Mouse (Mus musculus) heart, adult 2 months (tissue): ENCODE data around the gene Tex261. TPM values are rescaled to one million over a fixed set of nuclear protein-coding genes. Genes with fewer than 3 reads are reported as not detected.

Experiments used
- DNase-seq, 2 experiments: peaks; one replicate each; pipeline ENCODE4 v3.0.0; 2021
- H3K27ac ChIP-seq: fragments of 200-600 bp; 2 replicates; pipeline ENCODE4 v1.8.1; 2022
- H3K27me3 ChIP-seq: fragments of 200-500 bp; 2 replicates; pipeline ENCODE4 v1.6.1; 2012; ENCODE audit warnings: mild to moderate bottlenecking, low read length, inconsistent platforms, mixed read lengths; ENCODE audit not compliant: control insufficient read depth, insufficient read depth
- H3K36me3 ChIP-seq: fragments of 200-500 bp; 2 replicates; pipeline ENCODE4 v1.6.1; 2012; ENCODE audit warnings: low read length, inconsistent platforms; ENCODE audit not compliant: control insufficient read depth, insufficient read depth
- H3K4me1 ChIP-seq: fragments of 200-500 bp; 2 replicates; pipeline ENCODE4 v1.6.1; 2011; ENCODE audit warnings: low read length; ENCODE audit not compliant: control insufficient read depth, insufficient read depth
- H3K4me3 ChIP-seq: fragments of 200-600 bp; 2 replicates; pipeline ENCODE4 v1.8.1; 2022
- H3K79me2 ChIP-seq: fragments of 200-500 bp; replicated peaks from 2 replicates; pipeline ENCODE4 v1.6.1; 2012; ENCODE audit warnings: mild to moderate bottlenecking, inconsistent platforms, low read length, moderate library complexity, mixed read lengths; ENCODE audit not compliant: control insufficient read depth, insufficient read depth
- H3K9ac ChIP-seq: fragments of 200-500 bp; 2 replicates; pipeline ENCODE4 v1.6.1; 2012; ENCODE audit warnings: low read depth, mild to moderate bottlenecking, control low read depth, inconsistent platforms, low read length, mixed read lengths
- CTCF ChIP-seq: fragments of 200-600 bp; IDR thresholded peaks from 2 replicates; pipeline ENCODE4 v1.8.1; 2022; ENCODE audit warnings: antibody characterized with exemption, mild to moderate bottlenecking, moderate library complexity
- EP300 ChIP-seq: fragments of 200-500 bp; IDR thresholded peaks from 2 replicates; pipeline ENCODE4 v1.6.1; 2011; ENCODE audit warnings: low read depth, low read length, control low read depth; ENCODE audit not compliant: insufficient read depth
- POLR2A ChIP-seq: fragments of 200-500 bp; IDR thresholded peaks from 2 replicates; pipeline ENCODE4 v1.6.1; 2011; ENCODE audit warnings: mild to moderate bottlenecking, low read depth, low read length, control low read depth; ENCODE audit not compliant: insufficient read depth
- WGBS: fragments of 180-500 bp; shearing (Covaris S2); methylation state at CpG from one replicate; pipeline ENCODE4 v1.1.7; 2018; 5-methylcytosine and 5-hydroxymethylcytosine counted together
- intact Hi-C: fragments of 180-260 bp; cut with DNase I; formaldehyde crosslinking; loops from one replicate; pipeline ENCODE4 v1.15.1; 2025
- polyA plus RNA-seq: library from polyadenylated mRNA; depleted of rRNA; stranded (reverse); fragments of >200 nt; gene quantifications from 2 replicates; pipeline ENCODE4 v1.2.3, GENCODE M21; 2012
- total RNA-seq, 2 experiments: library from RNA; stranded (reverse); gene quantifications; 2 replicates each; pipeline ENCODE4 v1.2.3; 2021

Gene Tex261
- total and polyA plus RNA-seq, 3 experiments = 90.6 to 126 (median 102) TPM

GRCm38 (mm10) chr6:83768485-83768884 lies 7.1 kb downstream of the Tex261 start:
- peak in 1 of 2 experiments; percentile 39 for DNase-seq
- Histone ChIP-seq H3K27me3 (no peaks in the 10 kb centered on the region), H3K79me2 (no peaks in the 10 kb centered on the region), H3K4me3 (no peak overlapping the region), H3K27ac (no peak overlapping the region), H3K4me1 (peaks cover 1% of the 10 kb centered on the region; the same call in 1 of the 2 replicates), H3K36me3 (no peaks in the 10 kb centered on the region), H3K9ac (no peak overlapping the region)
- 25% methylated on average over 5 of the region's 5 CpGs for WGBS
- intact Hi-C loops = no loop called here
- TF ChIP-seq EP300 = no peak
- no peak for TF ChIP-seq POLR2A
- no peak for TF ChIP-seq CTCF

DNA sequence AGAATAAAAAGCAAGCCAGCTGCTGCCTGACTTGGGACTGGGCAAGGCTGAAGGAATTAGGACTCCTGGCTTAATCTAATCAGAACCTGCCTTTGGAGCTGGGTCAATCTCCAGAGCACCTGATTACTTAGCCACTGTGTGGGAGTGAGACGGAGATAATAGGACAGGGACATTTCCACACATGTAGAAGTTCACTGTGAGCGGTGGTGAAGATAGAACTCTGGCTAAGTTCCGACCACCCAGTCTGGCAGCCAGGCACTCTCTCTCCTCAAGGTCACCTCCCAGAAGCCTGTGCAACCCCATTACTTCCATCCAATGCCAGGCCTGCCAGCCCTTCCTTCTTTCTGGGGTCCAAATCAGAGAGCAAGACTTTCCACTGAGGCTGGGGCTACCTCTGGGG lies 8.6 kb downstream of the Tex261 start:
- Histone ChIP-seq H3K79me2 (no peaks in the 10 kb centered on the region), H3K4me3 (no peak overlapping the region), H3K27ac (no peak overlapping the region), H3K36me3 (no peaks in the 10 kb centered on the region), H3K27me3 (no peaks in the 10 kb centered on the region), H3K9ac (no peak overlapping the region), H3K4me1 (peaks cover 3% of the 10 kb centered on the region; the same call in 1 of the 2 replicates)
- 41% methylated on average over 3 of the region's 3 CpGs for WGBS
- TF ChIP-seq CTCF = no peak
- 0 out of 2 replicates have a peak, but pooled peaks have one; percentile 13 for TF ChIP-seq EP300
- DNase-seq = peak in 1 of 2 experiments; percentile 40
- intact Hi-C loops = no loop called here

DNA sequence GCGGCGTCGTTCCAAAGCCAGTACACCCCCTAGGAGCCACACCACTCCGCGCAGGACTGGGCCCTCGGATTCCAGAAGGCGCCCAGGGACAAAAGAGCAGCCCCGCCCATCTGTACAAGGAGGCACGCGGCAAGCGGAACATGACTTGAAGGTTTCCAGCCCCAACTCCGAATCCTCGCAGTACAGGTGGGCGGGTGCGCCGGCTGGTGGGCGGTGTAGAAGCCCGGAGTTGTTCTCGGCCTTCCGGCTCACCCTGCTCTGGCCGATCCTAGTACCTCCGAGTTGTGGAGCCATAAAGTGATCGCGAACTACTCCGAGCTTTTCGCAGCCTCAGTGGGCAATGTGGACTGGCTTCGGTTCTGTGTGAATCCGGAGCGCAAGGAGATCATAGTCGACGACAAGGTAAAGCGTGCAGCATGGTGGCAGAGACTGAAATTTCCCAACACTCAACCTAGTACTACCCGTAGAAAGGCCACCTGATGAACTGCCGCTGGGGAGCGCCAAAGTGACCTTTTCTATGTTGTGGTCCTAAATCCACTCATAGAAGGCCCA lies 12.7 kb downstream of the Tex261 start:
- Histone ChIP-seq H3K79me2 (no peaks in the 10 kb centered on the region), H3K4me1 (peaks cover 1% of the 10 kb centered on the region; the same call in 1 of the 2 replicates), H3K27ac (no peak overlapping the region), H3K27me3 (no peaks in the 10 kb centered on the region), H3K4me3 (peak overlapping the region; percentile 33), H3K9ac (peak overlapping the region; percentile 4), H3K36me3 (no peaks in the 10 kb centered on the region)
- TF ChIP-seq POLR2A = no peak
- peak; percentile 21; the same call in 1 of the 2 replicates for TF ChIP-seq CTCF
- peak; percentile 31 to 36 for DNase-seq
- 6% methylated on average over 35 of the region's 35 CpGs for WGBS
- intact Hi-C loops = no loop called here

DNA sequence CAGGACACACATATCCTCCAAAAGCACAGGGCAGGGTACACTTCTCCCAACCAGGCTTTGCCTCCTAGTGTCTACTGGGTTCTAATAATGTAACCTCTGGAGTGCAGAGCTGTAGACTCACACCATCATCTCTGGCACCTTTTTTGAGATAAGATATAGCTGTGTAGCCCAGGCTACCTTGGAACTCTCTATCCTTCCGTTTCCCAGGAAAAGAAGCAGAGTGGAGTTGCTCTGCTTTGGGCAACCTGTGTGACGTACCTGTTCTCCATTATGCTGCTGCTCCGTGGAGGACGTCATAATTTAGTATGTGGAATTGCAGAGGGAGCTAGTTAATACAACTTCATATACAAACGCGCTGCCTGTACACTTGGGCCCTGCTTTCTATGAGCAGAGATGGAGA lies 13.3 kb downstream of the Tex261 start, which contains the start of gene Ankrd53:
TSS of gene Ankrd53 (plus strand) at position 301 of the 400 bp plus-strand sequence.
- Histone ChIP-seq H3K79me2 (no peaks in the 10 kb centered on the region), H3K27me3 (no peaks in the 10 kb centered on the region), H3K4me1 (peaks cover 1% of the 10 kb centered on the region; the same call in 1 of the 2 replicates), H3K27ac (no peak within 1 kb of the TSS), H3K36me3 (no peaks in the 10 kb centered on the region), H3K4me3 (peak within 1 kb of the TSS; percentile 33), H3K9ac (peak within 1 kb of the TSS; percentile 4)
- intact Hi-C loops = no loop called here
- 44% methylated on average over 6 of the region's 6 CpGs for WGBS
- no peak for TF ChIP-seq POLR2A
- no peak for TF ChIP-seq EP300
- no peak for TF ChIP-seq CTCF
- DNase-seq = no peak

DNA sequence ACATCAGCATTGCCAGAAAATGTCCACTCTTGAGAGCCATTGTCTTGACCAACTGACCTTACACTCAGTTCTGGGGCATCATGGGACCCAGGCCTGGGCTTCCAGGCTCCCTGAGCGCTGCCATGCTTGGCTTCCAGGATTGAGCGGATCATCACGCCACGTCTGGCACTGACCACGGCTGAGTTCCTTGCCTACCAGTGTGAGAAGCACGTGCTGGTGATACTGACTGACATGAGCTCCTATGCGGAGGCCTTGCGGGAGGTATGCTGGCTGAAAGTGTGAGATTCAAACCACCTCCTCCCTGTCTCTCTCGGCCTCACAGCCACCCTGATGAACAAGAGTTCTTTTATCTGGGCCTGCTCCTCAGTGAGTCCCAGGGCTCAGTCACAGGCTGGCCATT lies 19.6 kb downstream of the Tex261 start:
- H3K4me3 ChIP-seq = no peak overlapping the region
- no peak overlapping the region for H3K9ac ChIP-seq
- H3K79me2 ChIP-seq = no peaks in the 10 kb centered on the region
- WGBS = 70% methylated on average over 9 of the region's 9 CpGs
- H3K27ac ChIP-seq = no peak overlapping the region
- intact Hi-C loops = no loop called here
- H3K27me3 ChIP-seq = no peaks in the 10 kb centered on the region
- no peaks in the 10 kb centered on the region for H3K4me1 ChIP-seq
- DNase-seq = no peak
- no peaks in the 10 kb centered on the region for H3K36me3 ChIP-seq
- no peak for TF ChIP-seq EP300
- no peak for TF ChIP-seq POLR2A
- TF ChIP-seq CTCF = no peak

- intact Hi-C loops = loop anchor here (1.0 kb wide), 1 partner anchor 57 kb away; no protein-coding TSS in a partner anchor
- H3K27me3 ChIP-seq = no peaks in the 10 kb centered on the region
- H3K4me3 ChIP-seq = no peak overlapping the region
- DNase-seq = peak; percentile 23 to 54
- no peaks in the 10 kb centered on the region for H3K79me2 ChIP-seq
- no peaks in the 10 kb centered on the region for H3K4me1 ChIP-seq
- no peaks in the 10 kb centered on the region for H3K36me3 ChIP-seq
- no peak overlapping the region for H3K9ac ChIP-seq
- H3K27ac ChIP-seq = no peak overlapping the region
- WGBS = 9% methylated on average over 11 of the region's 11 CpGs
- TF ChIP-seq EP300 (no peak), CTCF (peak; percentile 88), POLR2A (no peak)
These were observed 25.4 kb downstream of the Tex261 start for GRCm38 (mm10) chr6:83750171-83750684.
